Mouse (Mus musculus) C2C12 (cell line): Measurements from ENCODE around the gene 2010111I01Rik.

Source experiments
- CTCF ChIP-seq: IDR thresholded peaks from one replicate; pipeline ENCODE4 v1.5.1; 2011; ENCODE audit not compliant: control insufficient read depth, insufficient read depth, insufficient read length
- MAX ChIP-seq: IDR thresholded peaks from one replicate; pipeline ENCODE4 v1.6.1; 2011; ENCODE audit warnings: mild to moderate bottlenecking, control low read depth
- MYOD1 ChIP-seq: IDR thresholded peaks from one replicate; pipeline ENCODE4 v1.6.1; 2011; ENCODE audit warnings: low read depth; ENCODE audit not compliant: control insufficient read depth, insufficient read length
- USF1 ChIP-seq: IDR thresholded peaks from one replicate; pipeline ENCODE4 v1.6.1; 2011; ENCODE audit warnings: low read depth, mild to moderate bottlenecking, control low read depth, moderate library complexity

GRCm38 (mm10) chr13:62927470-62927869 is 37.2 kb upstream of the 2010111I01Rik start:
- TF ChIP-seq USF1 (no peak), CTCF (no peak), MAX (no peak), MYOD1 (no peak)
